Mouse (Mus musculus) retina, adult 2 months (tissue): ENCODE data around the gene Bach2.

Experiments
- DNase-seq: peaks from one replicate; pipeline ENCODE4 v3.0.0-alpha.2; 2012; ENCODE audit warnings: low read depth, low spot score

Bach2 gene

GRCm38 (mm10) chr4:32293686-32294265 lies 55.2 kb downstream of the Bach2 start:
- DNase-seq, result no peak

DNA sequence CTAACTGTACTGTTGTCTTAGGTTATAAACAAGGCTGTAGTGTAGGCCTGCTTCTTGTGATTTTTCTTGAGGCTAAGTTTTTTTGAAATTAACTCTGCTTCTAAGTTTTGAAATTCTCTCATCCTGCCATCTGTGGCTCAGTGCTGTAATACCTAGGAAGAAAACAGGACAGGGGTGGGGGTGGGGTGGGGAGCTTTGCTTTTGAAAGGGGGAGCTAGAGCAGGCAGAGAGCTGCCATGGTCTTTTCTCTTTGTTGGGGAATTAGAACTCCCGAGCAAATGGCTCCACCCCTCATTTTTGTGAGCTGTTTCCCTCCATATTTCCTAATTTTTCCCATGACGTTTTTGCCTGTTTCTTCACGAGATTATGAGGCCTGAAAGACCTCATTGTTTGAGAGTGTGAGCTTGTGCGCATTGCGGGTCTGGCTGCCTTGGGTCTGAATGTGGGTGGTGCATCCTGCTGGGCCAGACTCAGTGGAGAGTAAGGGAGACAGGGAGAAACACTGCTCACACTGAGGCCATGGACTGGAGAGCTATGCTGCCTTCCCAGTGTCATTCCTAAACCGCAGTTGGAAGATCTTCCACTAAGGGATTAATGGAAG lies 58.6 kb downstream of the Bach2 start:
- DNase-seq, result no peak

DNA sequence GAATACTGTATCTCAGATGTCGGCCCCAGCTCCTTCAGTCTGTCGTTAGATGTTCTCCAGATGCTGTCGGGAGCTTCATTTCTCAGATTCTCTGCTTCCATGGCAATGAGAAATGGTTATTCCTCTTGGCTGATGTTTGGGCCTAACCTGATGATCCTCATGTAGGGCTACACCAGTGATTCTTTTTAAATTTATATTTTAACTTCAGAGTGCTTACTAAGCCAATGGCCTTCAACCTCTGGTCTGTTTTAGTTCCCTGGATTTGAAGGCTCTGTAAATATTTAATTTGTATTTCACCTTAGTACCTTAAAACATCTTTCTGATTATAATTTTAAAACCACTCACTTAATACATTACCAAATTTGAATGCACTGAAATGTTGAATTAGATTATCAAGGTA lies 60.6 kb downstream of the Bach2 start:
- DNase-seq, result no peak

DNA sequence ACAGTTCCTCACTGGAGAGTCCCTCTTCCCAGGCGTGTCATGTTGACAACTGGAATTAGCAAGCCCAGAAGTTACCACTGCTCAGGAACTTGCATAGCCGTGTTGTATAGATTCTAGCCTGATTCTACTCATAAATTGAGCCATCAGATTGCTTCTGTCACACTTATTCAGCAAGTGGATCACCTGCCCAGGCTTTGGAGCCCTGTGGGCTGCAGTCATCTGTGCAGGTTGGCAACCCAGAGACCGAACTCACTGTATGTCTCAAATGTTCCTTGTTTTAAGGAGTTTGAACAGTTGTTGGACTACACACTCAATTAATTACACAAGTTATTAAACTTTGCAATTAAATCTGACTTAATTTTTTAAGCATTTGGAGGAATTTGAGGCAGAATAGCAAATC lies 61.4 kb downstream of the Bach2 start:
- no peak for DNase-seq

GRCm38 (mm10) chr4:32302668-32303067 lies 64.1 kb downstream of the Bach2 start:
- DNase-seq, result no peak

DNA sequence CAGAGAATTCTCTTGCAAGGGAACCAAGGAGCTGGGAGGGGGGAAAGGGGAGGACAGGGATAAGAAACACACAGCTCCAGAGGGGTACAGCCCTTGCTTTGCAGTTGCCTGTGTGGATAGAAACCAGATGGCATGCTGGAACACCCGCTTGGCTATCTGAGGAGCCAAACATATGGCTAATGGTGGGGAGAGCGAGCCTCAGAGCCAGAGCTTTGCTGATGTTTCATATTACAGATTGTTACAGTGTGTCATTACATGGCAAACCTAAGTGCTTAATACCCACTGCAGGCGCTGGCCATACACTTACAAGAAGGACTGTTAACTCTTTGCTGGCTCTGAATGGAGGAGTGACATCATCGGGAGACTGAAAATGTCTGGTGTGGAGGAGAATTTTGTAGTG lies 64.5 kb downstream of the Bach2 start:
- DNase-seq, result no peak

- DNase-seq, result peak; percentile 48
Measured at GRCm38 (mm10) chr4:32303674-32304073, 65.1 kb downstream of the Bach2 start.

GRCm38 (mm10) chr4:32304221-32304703 lies 65.7 kb downstream of the Bach2 start:
- no peak for DNase-seq

- DNase-seq, result no peak
Measured at GRCm38 (mm10) chr4:32305036-32305615, 66.5 kb downstream of the Bach2 start.

DNA sequence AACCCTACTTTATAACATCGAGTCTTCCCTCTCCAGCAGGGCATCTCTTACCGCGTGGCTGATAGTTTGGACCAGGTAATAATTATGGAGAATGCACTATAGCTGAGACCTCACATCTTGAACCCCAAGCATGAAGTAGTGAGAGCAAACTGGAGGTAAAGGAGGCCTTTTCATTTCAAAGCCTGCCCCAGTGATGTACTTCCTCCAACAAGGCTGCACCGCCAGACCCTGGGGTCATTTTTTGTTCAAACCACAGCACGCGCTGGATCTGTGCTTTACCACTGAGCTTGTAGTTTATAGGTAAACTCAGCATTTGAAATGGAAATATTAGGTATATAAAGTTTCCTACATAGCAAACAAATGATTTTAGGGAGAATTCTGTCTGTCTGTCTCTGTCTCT lies 67.1 kb downstream of the Bach2 start:
- DNase-seq, result no peak

GRCm38 (mm10) chr4:32306169-32306792 lies 67.7 kb downstream of the Bach2 start:
- DNase-seq, result no peak

DNA sequence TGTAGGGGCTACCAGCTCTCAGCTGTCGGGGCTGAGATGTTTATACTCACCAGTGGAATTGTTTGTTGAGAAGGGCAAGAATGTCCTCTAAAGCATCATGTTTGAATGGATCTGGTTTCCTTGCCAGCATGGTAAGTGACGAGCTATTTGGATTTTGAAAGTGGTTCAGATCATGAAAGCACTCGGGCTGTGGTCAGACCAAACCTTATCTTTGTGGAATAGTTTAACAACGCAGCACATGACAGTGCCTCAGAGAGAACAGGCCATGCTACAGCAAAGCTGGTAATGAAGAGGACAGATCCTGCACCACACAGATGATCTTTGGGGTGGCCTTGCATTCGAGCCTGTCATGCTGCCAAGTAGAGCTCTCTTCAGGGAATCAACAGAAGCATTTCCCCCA lies 68.6 kb downstream of the Bach2 start:
- DNase-seq, result no peak

- no peak for DNase-seq
Measured at GRCm38 (mm10) chr4:32312171-32312946, 73.8 kb downstream of the Bach2 start.

GRCm38 (mm10) chr4:32314919-32315318 lies 76.3 kb downstream of the Bach2 start:
- no peak for DNase-seq

- DNase-seq, result no peak
Measured at GRCm38 (mm10) chr4:32318608-32319007, 80.0 kb downstream of the Bach2 start.

DNA sequence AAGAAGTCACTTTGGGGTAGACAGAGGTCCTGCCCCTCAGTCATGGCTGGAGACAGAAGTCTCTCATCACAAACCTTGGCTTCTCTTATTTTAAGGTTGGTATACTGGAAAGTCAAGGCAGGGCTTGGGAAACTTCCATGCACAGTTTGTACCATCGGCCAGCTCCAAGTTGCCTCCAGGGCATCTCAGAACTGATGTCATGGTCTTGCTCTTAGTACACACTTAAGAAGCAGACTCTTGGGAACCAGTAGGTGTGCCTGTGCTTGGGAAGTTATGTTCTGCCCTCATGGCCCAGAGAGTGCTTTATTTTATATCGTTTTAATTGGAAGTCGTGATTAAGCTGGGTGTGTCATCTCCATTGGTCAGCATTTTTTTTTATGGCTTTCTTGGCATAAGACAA lies 80.7 kb downstream of the Bach2 start:
- DNase-seq, result no peak

- no peak for DNase-seq
Measured at GRCm38 (mm10) chr4:32320039-32320438, 81.4 kb downstream of the Bach2 start.

DNA sequence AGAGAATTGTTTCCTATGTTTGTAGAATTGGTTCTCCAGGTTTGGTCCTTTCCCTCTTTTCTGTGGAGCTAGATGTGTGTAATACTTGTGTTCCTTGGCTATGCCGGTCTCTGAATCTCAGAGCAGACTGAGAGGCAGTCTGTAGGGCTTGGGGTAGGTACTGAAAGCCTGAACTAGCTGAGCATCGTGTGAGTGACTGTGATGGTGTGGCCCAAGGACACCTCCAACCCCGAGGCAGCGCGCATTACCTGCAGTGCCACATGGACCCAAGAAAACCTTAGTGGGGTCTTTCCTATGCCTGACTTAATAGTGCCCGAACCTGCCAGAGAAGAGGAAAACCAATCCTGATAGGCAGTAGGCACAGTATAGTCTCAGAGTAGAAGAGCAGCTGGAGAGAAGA lies 85.5 kb downstream of the Bach2 start:
- DNase-seq, result no peak

DNA sequence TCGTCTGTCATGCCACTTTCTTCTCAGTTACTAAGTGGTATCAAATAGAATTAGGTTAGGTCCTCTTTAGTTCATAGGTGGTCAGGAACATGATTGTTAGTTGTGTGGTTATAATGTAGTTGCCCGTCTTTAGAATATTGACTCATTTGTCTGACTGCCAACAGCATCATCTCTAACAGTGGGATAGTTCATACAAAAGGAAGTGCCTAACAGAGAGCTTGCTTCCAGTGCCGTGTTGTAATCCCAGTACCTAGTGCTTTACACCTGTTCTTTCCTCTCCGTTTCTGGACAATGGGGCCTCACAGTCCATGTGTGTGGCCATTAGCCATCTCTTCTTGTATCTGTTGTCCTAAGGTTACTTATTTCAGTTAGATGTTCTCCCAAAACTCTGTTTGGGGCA lies 86.4 kb downstream of the Bach2 start:
- DNase-seq, result no peak

DNA sequence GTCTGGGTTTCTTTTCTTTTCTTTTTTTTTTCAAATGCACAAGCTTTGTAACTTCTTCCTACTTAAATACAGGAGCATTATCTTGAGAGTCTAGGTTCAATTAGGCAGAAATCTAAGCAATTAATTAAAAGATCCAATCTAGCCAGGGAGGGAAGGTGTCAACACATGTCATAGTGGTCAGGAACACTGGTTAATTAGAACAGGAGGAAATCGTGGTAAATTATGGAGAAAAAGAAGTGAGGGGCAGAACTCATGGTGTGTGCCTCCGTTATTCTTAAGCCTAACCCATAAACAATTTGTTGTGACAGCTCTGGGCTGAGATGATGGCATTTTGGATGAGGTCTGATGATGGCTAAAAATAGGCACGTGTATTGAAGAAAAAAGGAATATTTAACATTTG lies 87.0 kb downstream of the Bach2 start:
- no peak for DNase-seq

DNA sequence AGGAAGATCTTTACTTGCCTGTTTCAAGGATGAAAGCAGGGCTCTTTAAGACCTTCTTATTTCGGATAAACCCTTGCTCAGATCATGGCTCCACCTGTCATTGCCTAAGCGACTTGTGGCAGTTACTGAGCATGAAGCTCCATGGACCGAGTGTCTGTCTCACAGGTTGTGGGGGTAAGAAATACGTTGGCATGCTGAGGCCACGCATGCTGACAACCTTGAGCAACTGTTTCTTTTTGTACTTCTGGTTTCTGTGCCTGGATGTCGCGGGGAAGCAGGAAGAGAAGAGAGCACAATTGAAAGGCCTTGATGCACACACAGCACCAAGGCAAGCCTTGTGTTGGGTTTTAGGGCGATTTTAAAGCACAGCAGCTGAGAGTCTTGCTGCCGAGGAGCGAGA lies 87.7 kb downstream of the Bach2 start:
- DNase-seq, result no peak

DNA sequence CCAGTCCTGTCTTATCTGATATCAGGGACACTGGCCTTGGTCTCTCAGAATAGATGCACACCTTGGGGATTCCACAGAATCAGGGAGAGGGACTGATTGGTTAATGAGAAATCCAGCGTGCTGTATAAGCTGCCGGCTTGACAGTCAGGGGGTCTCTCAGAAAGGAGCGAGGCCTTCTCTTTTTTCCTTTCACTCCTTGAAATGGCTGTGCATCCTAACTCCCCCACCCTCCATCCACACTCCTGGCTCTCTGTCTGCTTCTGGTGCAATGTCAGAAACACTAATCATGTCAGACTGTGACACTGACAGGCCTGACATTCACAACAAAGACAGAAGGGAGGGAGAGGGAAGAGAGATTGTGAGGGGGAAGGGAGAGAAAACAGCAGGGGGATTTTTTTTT lies 88.3 kb downstream of the Bach2 start:
- no peak for DNase-seq
